Comparison of ENCODE assay signal across 16 mouse cellular contexts in the genomic region with DNA sequence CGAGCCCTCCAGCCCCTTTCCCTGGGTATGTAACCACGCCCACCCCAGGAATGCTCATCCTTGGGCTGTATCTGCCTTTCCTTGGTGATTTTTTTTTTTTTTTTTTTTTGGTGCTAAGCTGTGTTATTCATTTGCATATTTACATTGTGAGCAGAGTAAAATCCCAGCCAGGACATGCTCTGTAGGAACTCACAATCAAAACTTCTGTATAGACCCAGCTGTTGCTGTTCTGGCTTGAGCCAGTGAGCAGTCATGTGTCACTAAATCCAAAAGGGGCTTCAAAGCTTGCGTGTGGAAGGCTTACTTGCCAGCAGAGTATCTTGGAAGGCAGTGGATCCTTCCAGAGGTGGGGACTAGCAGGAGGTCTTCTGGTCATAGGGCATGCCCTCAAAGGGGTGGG.
DNase-seq lines count a peak whose midpoint lies in the region; ATAC-seq and TF ChIP-seq lines count a peak whose summit lies in the region.
"Had no signal": no experiment of that assay in that cellular context is flagged by ENCODE, and none has a peak within 500 bp of the region (broad histone marks: within the 10 kb centered on the region; RNA-seq: fewer than 3 reads in every experiment).

No protein-coding gene starts in this region.

- H3K27me3 ChIP-seq in kidney, embryonic 15.5 days = no peaks in the 10 kb centered on the region; the same call in 1 of the 2 replicates
- no peaks in the 10 kb centered on the region for H3K27me3 ChIP-seq in midbrain, embryonic 12.5 days
- H3K27me3 ChIP-seq in midbrain, embryonic 13.5 days = no peaks in the 10 kb centered on the region
- H3K27me3 ChIP-seq in embryonic facial prominence, embryonic 13.5 days = no peaks in the 10 kb centered on the region
- H3K27me3 ChIP-seq in stomach, postnatal 0 days (ENCODE audit: control insufficient read depth, insufficient read depth, low read length) = no peaks in the 10 kb centered on the region
- H3K27me3 ChIP-seq: midbrain, embryonic 15.5 days had no signal

- TF ChIP-seq EP300 in stomach, postnatal 0 days (optimal IDR thresholded peaks at IDR 0.05) = no peak

- ATAC-seq in kidney, embryonic 15.5 days (replicated peaks; ENCODE audit: low FRiP score) = no peak
- ATAC-seq in midbrain, embryonic 12.5 days (ENCODE audit: low FRiP score, low read depth) = 0 out of 2 replicates have a peak, but pooled peaks have one; percentile 38
- ATAC-seq in midbrain, embryonic 13.5 days = no peak
- ATAC-seq in embryonic facial prominence, embryonic 13.5 days (ENCODE audit: insufficient number of reproducible peaks, insufficient read depth, low FRiP score, low TSS enrichment, low read depth) = no peak
- ATAC-seq in stomach, postnatal 0 days (ENCODE audit: low FRiP score, low TSS enrichment) = peak; percentile 18; the same call in 1 of the 2 replicates
- ATAC-seq: forebrain, postnatal 0 days; hindbrain, postnatal 0 days; intestine, postnatal 0 days; liver, postnatal 0 days; midbrain, embryonic 15.5 days had no signal

- H3K9ac ChIP-seq in kidney, embryonic 15.5 days = no peak overlapping the region
- no peak overlapping the region for H3K9ac ChIP-seq in midbrain, embryonic 12.5 days (replicated peaks)
- H3K9ac ChIP-seq in midbrain, embryonic 13.5 days (replicated peaks) = no peak overlapping the region
- H3K9ac ChIP-seq in embryonic facial prominence, embryonic 13.5 days = no peak overlapping the region
- H3K9ac ChIP-seq in stomach, postnatal 0 days (ENCODE audit: low read length) = no peak overlapping the region
- H3K9ac ChIP-seq: forebrain, postnatal 0 days; liver, postnatal 0 days; midbrain, embryonic 15.5 days had no signal

- no peaks in the 10 kb centered on the region for H3K36me3 ChIP-seq in kidney, embryonic 15.5 days
- no peaks in the 10 kb centered on the region for H3K36me3 ChIP-seq in midbrain, embryonic 12.5 days
- H3K36me3 ChIP-seq in midbrain, embryonic 13.5 days = no peaks in the 10 kb centered on the region
- H3K36me3 ChIP-seq in embryonic facial prominence, embryonic 13.5 days = no peaks in the 10 kb centered on the region
- no peaks in the 10 kb centered on the region for H3K36me3 ChIP-seq in stomach, postnatal 0 days (ENCODE audit: control insufficient read depth, insufficient read depth, low read length)
- H3K36me3 ChIP-seq: midbrain, embryonic 15.5 days had no signal

- 0 out of 2 replicates have a peak overlapping the region, but pooled peaks have one; percentile 46 for H3K27ac ChIP-seq in kidney, embryonic 15.5 days
- no peak overlapping the region for H3K27ac ChIP-seq in midbrain, embryonic 12.5 days (replicated peaks)
- H3K27ac ChIP-seq in midbrain, embryonic 13.5 days = no peak overlapping the region
- peak overlapping the region; percentile 55; the same call in 1 of the 2 replicates for H3K27ac ChIP-seq in embryonic facial prominence, embryonic 13.5 days
- H3K27ac ChIP-seq in stomach, postnatal 0 days (replicated peaks) = no peak overlapping the region
- H3K27ac ChIP-seq: hindbrain, postnatal 0 days; midbrain, embryonic 15.5 days had no signal

- TF ChIP-seq CTCF in stomach, postnatal 0 days (IDR thresholded peaks at IDR 0.05; ENCODE audit: low read depth) = no peak

- no peak overlapping the region for H3K4me3 ChIP-seq in kidney, embryonic 15.5 days (replicated peaks)
- no peak overlapping the region for H3K4me3 ChIP-seq in midbrain, embryonic 12.5 days
- no peak overlapping the region for H3K4me3 ChIP-seq in midbrain, embryonic 13.5 days (replicated peaks)
- H3K4me3 ChIP-seq in embryonic facial prominence, embryonic 13.5 days = no peak overlapping the region
- H3K4me3 ChIP-seq in stomach, postnatal 0 days (ENCODE audit: low read depth, low read length) = no peak overlapping the region
- H3K4me3 ChIP-seq: erythroblast, embryonic 14.5 days; midbrain, embryonic 15.5 days had no signal

- H3K4me1 ChIP-seq in kidney, embryonic 15.5 days = peaks cover 22% of the 10 kb centered on the region
- H3K4me1 ChIP-seq in midbrain, embryonic 12.5 days = peaks cover 17% of the 10 kb centered on the region
- peaks cover 7% of the 10 kb centered on the region; the same call in 1 of the 2 replicates for H3K4me1 ChIP-seq in midbrain, embryonic 13.5 days (replicated peaks)
- H3K4me1 ChIP-seq in embryonic facial prominence, embryonic 13.5 days = peaks cover 22% of the 10 kb centered on the region
- H3K4me1 ChIP-seq in stomach, postnatal 0 days (replicated peaks; ENCODE audit: control insufficient read depth, insufficient read depth) = no peaks in the 10 kb centered on the region
- H3K4me1 ChIP-seq: midbrain, embryonic 15.5 days had no signal

- H3K9me3 ChIP-seq in kidney, embryonic 15.5 days (replicated peaks) = no peaks in the 10 kb centered on the region
- no peaks in the 10 kb centered on the region for H3K9me3 ChIP-seq in midbrain, embryonic 12.5 days
- H3K9me3 ChIP-seq in midbrain, embryonic 13.5 days = no peaks in the 10 kb centered on the region
- no peaks in the 10 kb centered on the region for H3K9me3 ChIP-seq in embryonic facial prominence, embryonic 13.5 days
- H3K9me3 ChIP-seq in stomach, postnatal 0 days (ENCODE audit: control insufficient read depth, low read length) = no peaks in the 10 kb centered on the region
- H3K9me3 ChIP-seq: midbrain, embryonic 15.5 days had no signal

- DNase-seq in kidney, postnatal 10 days = no peak
- no peak for DNase-seq in stomach, postnatal 0 days (ENCODE audit: low spot score)
- DNase-seq in embryo, embryonic 11 days = no peak
- DNase-seq: adrenal gland, postnatal 36 days; cerebellum, adult 9-10 months; forebrain, postnatal 0 days; liver, postnatal 0 days; right cerebral cortex, postnatal 4 days had no signal

- no peak overlapping the region for H3K4me2 ChIP-seq in kidney, embryonic 15.5 days
- no peak overlapping the region for H3K4me2 ChIP-seq in midbrain, embryonic 12.5 days (replicated peaks)
- H3K4me2 ChIP-seq in midbrain, embryonic 13.5 days (replicated peaks) = no peak overlapping the region
- H3K4me2 ChIP-seq in embryonic facial prominence, embryonic 13.5 days = peak overlapping the region; percentile 31
- no peak overlapping the region for H3K4me2 ChIP-seq in stomach, postnatal 0 days (replicated peaks; ENCODE audit: low read depth)
- H3K4me2 ChIP-seq: midbrain, embryonic 15.5 days had no signal

- 61% methylated on average over 3 of the region's 3 CpGs for WGBS in kidney, embryonic 15.5 days
- 43% methylated on average over 3 of the region's 3 CpGs for WGBS in midbrain, embryonic 12.5 days
- WGBS in midbrain, embryonic 13.5 days = 34% methylated on average over 3 of the region's 3 CpGs
- WGBS in embryonic facial prominence, embryonic 13.5 days = 35% methylated on average over 3 of the region's 3 CpGs
- 38% methylated on average over 3 of the region's 3 CpGs for WGBS in stomach, postnatal 0 days

Comparison
In these comparisons a context has a peak if more than half of its experiments do, and no peak if none do; other contexts are left out.
1. ATAC-seq: peak in midbrain, embryonic 12.5 days (single experiment) and stomach, postnatal 0 days (single experiment); none in kidney, embryonic 15.5 days (single experiment), midbrain, embryonic 13.5 days (single experiment) and embryonic facial prominence, embryonic 13.5 days (single experiment).
2. H3K27ac ChIP-seq: peak in kidney, embryonic 15.5 days (single experiment) and embryonic facial prominence, embryonic 13.5 days (single experiment); none in midbrain, embryonic 12.5 days (single experiment), midbrain, embryonic 13.5 days (single experiment) and stomach, postnatal 0 days (single experiment).